Mouse (Mus musculus) G1E (cell line): ENCODE data around the gene Ang. TPM values are rescaled to one million over a fixed set of nuclear protein-coding genes. Genes with fewer than 3 reads are reported as not detected.
A peak's percentile ranks its signal among the peaks of the same experiment; 100 is the strongest.

Experiments
- ATAC-seq: 2 replicates; pipeline ENCODE4 v1.8.0; 2016; ENCODE audit warnings: mild to moderate bottlenecking; ENCODE audit not compliant: insufficient number of reproducible peaks, poor library complexity, low FRiP score, severe bottlenecking; ENCODE audit errors: extremely low read depth
- DNase-seq: peaks from one replicate; pipeline ENCODE4 v3.0.0; 2012; ENCODE audit warnings: low spot score
- H3K27me3 ChIP-seq: 2 replicates; pipeline ENCODE4 v1.6.1; 2012; ENCODE audit warnings: mild to moderate bottlenecking, low read length, inconsistent platforms; ENCODE audit not compliant: insufficient read depth
- H3K36me3 ChIP-seq: replicated peaks from 2 replicates; pipeline ENCODE3; 2012; ENCODE audit warnings: mild to moderate bottlenecking, inconsistent platforms
- H3K4me1 ChIP-seq: 2 replicates; pipeline ENCODE4 v1.6.1; 2012; ENCODE audit warnings: low read depth, low read length, inconsistent platforms, mixed read lengths; ENCODE audit not compliant: insufficient read depth
- H3K4me3 ChIP-seq: 2 replicates; pipeline ENCODE4 v1.5.1; 2012; ENCODE audit warnings: low read depth, mild to moderate bottlenecking, inconsistent platforms, low read length, moderate library complexity, mixed read lengths
- H3K9me3 ChIP-seq: replicated peaks from 2 replicates; pipeline ENCODE4 v1.6.1; 2012; ENCODE audit warnings: inconsistent platforms
- CTCF ChIP-seq: IDR thresholded peaks from 2 replicates; pipeline ENCODE4 v1.5.1; 2012; ENCODE audit warnings: low read depth, low read length, inconsistent platforms, mixed read lengths
- GATA1 ChIP-seq: IDR thresholded peaks from 2 replicates; pipeline ENCODE4 v1.6.1; 2012; ENCODE audit warnings: borderline replicate concordance, low read length, inconsistent platforms, mixed read lengths
- GATA2 ChIP-seq: IDR thresholded peaks from 2 replicates; pipeline ENCODE4 v1.6.1; 2012; ENCODE audit warnings: low read depth, low read length, inconsistent platforms, borderline replicate concordance
- POLR2AphosphoS5 ChIP-seq: IDR thresholded peaks from 2 replicates; pipeline ENCODE4 v1.6.1; 2012; ENCODE audit warnings: low read depth, low read length, inconsistent platforms; ENCODE audit not compliant: insufficient replicate concordance
- TAL1 ChIP-seq: conservative IDR thresholded peaks from 2 replicates; pipeline ENCODE4 v1.6.1; 2012; ENCODE audit warnings: low read depth, low read length, inconsistent platforms, mixed read lengths
- polyA plus RNA-seq: library from polyadenylated mRNA; stranded (reverse); fragments of >175 nt; gene quantifications from 2 replicates; pipeline ENCODE4 v1.2.3, GENCODE M21; 2012
- total RNA-seq, 2 experiments: library from RNA; stranded (forward) in 1 of 2; stranded (reverse) in 1 of 2; fragments of 200-1000 nt in 1 of 2; fragments of >200 nt in 1 of 2; fragmentation: Nextera tagmentation in 1 of 2; gene quantifications; 2 replicates each; pipeline ENCODE4 v1.2.3; 2014 to 2017

The Ang gene
- total and polyA plus RNA-seq, 3 experiments, result 0.16 TPM; not detected in 2

GRCm38 (mm10) chr14:51145521-51145920 lies 54.6 kb downstream of the Ang start:
- peaks cover 20% of the 10 kb centered on the region for H3K27me3 ChIP-seq
- TF ChIP-seq CTCF (no peak), GATA1 (no peak), GATA2 (no peak)
- H3K9me3 ChIP-seq, result no peaks in the 10 kb centered on the region
- peaks cover 69% of the 10 kb centered on the region for H3K4me1 ChIP-seq
- H3K4me3 ChIP-seq, result no peak overlapping the region
- no peak for DNase-seq
- no peaks in the 10 kb centered on the region for H3K36me3 ChIP-seq
- ATAC-seq, result no peak

DNA sequence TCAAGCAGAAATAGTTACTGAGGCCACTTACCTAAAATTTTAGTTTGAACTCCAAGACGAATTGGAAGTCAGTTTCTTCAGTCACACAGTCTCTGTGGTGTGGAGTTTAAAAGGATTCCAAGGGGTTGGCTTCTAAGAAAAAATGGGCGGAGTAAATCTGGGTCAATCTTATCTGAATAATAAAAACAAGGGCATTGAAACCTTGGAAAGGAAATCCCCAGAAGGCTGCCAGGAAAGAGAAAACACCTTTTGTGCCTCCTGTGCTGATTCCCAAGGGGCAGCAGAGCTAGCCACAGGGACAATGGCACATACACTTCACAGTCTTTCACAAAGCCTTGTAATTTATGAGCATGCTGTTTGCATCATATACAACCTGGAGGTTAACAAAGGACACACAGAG lies 55.7 kb downstream of the Ang start, which contains the start of gene Rnase1:
TSS of gene Rnase1 (minus strand) at position 101 of the 400 bp plus-strand sequence.
- Histone ChIP-seq H3K4me3 (no peak within 1 kb of the TSS), H3K27me3 (peaks cover 20% of the 10 kb centered on the region), H3K9me3 (no peaks in the 10 kb centered on the region), H3K4me1 (peaks cover 69% of the 10 kb centered on the region), H3K36me3 (no peaks in the 10 kb centered on the region)
- DNase-seq (no peak), ATAC-seq (no peak)
- no peak for TF ChIP-seq GATA1
- no peak for TF ChIP-seq CTCF
- TF ChIP-seq POLR2AphosphoS5, result no peak
- TF ChIP-seq TAL1, result no peak
- no peak for TF ChIP-seq GATA2

DNA sequence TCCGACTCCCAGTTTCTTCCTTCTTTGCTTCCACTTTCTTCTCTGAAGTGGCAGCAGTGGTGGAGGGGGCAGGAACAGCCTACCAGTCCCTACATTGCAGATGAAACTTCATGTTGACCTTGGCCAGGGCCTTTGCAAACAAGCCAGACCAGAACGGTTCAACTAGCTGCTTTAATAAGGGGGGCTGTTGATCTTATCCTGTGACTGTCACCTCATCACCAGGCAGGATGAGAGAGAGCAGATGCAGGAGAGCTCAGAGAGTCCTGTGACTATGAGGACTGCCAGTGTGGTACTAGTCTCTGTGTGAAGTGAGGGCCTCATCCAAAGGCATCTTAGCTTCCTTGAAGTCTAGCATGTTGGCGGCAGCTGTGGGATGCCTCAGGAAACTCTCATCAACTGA lies 57.1 kb downstream of the Ang start:
- Histone ChIP-seq H3K9me3 (no peaks in the 10 kb centered on the region), H3K36me3 (no peaks in the 10 kb centered on the region), H3K27me3 (peaks cover 20% of the 10 kb centered on the region), H3K4me3 (no peak overlapping the region), H3K4me1 (peaks cover 69% of the 10 kb centered on the region)
- ATAC-seq (no peak), DNase-seq (no peak)
- TF ChIP-seq CTCF, result no peak
- TF ChIP-seq TAL1, result no peak
- TF ChIP-seq GATA2, result no peak
- no peak for TF ChIP-seq GATA1
- no peak for TF ChIP-seq POLR2AphosphoS5

- Histone ChIP-seq H3K4me3 (no peak overlapping the region), H3K27me3 (peaks cover 22% of the 10 kb centered on the region), H3K9me3 (no peaks in the 10 kb centered on the region), H3K36me3 (no peaks in the 10 kb centered on the region), H3K4me1 (peaks cover 58% of the 10 kb centered on the region)
- TF ChIP-seq GATA1, result no peak
- no peak for DNase-seq
- no peak for ATAC-seq
Measured at GRCm38 (mm10) chr14:51149164-51149563, 58.2 kb downstream of the Ang start.

DNA sequence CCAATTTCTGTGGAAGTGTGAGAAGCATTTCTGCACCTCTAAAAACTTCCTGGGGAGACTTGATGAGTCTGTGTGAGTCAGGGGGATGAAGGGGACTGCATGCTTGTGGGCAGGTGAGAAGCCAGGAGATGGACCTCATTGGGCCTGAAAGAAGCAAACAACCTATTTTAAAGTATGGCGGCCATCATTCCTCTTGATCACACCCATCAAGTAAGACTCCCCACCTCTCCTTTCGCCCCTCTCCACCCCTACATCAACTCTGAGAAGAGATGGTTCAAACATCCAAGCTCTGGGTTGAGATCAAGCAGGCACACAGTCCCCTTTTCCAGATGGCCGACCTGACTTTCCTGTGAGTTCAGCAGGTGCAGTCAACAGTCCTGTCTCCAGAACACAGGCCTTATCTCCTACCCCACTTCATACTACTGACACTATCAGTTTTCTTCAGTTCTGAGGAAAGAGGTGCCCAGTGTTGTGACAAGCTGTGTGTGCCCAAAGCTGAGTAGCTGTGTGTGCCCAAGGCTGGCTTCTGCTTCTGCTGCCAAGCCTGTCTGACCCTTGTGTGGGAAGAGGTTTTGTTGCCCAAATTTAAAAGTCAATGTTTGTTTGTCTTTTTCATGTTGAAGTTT lies 59.4 kb downstream of the Ang start:
- Histone ChIP-seq H3K9me3 (no peaks in the 10 kb centered on the region), H3K4me3 (no peak overlapping the region), H3K27me3 (peaks cover 20% of the 10 kb centered on the region), H3K4me1 (peaks cover 50% of the 10 kb centered on the region), H3K36me3 (no peaks in the 10 kb centered on the region)
- DNase-seq (no peak), ATAC-seq (no peak)
- TF ChIP-seq TAL1, result 0 out of 2 replicates have a peak, but pooled peaks have one; percentile 15
- no peak for TF ChIP-seq GATA1
- TF ChIP-seq POLR2AphosphoS5, result no peak
- TF ChIP-seq CTCF, result no peak

Other genes with a start within 250 kb of the Ang start
Only the 20 nearest of the 21 such genes appear.
- not detected in 2 replicates for gene Klhl33, start 193.6 kb upstream of the Ang start, total RNA-seq (2014; fragmentation: Nextera tagmentation)
- 0.17 and 0.22 TPM in 2 replicates for gene Klhl33, start 193.6 kb upstream of the Ang start, total RNA-seq (2017)
- gene Klhl33, start 193.6 kb upstream of the Ang start, polyA plus RNA-seq, result not detected in 2 replicates
- 25.6 and 29.9 TPM in 2 replicates for gene Osgep, start 166.3 kb upstream of the Ang start, total RNA-seq (2014; fragmentation: Nextera tagmentation)
- 94.9 and 117 TPM in 2 replicates for gene Osgep, start 166.3 kb upstream of the Ang start, total RNA-seq (2017)
- 29.3 and 42.4 TPM in 2 replicates for gene Osgep, start 166.3 kb upstream of the Ang start, polyA plus RNA-seq
- gene Apex1, start 166.2 kb upstream of the Ang start, total RNA-seq (2014; fragmentation: Nextera tagmentation), result 133 and 142 TPM in 2 replicates
- gene Apex1, start 166.2 kb upstream of the Ang start, total RNA-seq (2017), result 165 and 174 TPM in 2 replicates
- 162 and 174 TPM in 2 replicates for gene Apex1, start 166.2 kb upstream of the Ang start, polyA plus RNA-seq
- 23.2 and 45.6 TPM in 2 replicates for gene Pip4p1, start 160.3 kb upstream of the Ang start, total RNA-seq (2014; fragmentation: Nextera tagmentation)
- 31.1 and 32.7 TPM in 2 replicates for gene Pip4p1, start 160.3 kb upstream of the Ang start, total RNA-seq (2017)
- gene Pip4p1, start 160.3 kb upstream of the Ang start, polyA plus RNA-seq, result 99.9 and 126 TPM in 2 replicates
- gene Pnp, start 160.1 kb upstream of the Ang start, total RNA-seq (2014; fragmentation: Nextera tagmentation), result 70.0 and 88.4 TPM in 2 replicates
- 110 and 112 TPM in 2 replicates for gene Pnp, start 160.1 kb upstream of the Ang start, total RNA-seq (2017)
- 1.5 TPM in 2 replicates for gene Pnp, start 160.1 kb upstream of the Ang start, polyA plus RNA-seq
- 3.2 TPM in 1 of 2 replicates, not detected in the other for gene Gm49342, start 146.6 kb upstream of the Ang start, total RNA-seq (2014; fragmentation: Nextera tagmentation)
- not detected in 2 replicates for gene Gm49342, start 146.6 kb upstream of the Ang start, total RNA-seq (2017)
- gene Gm49342, start 146.6 kb upstream of the Ang start, polyA plus RNA-seq, result 1.5 and 2.0 TPM in 2 replicates
- 5.1 and 10.2 TPM in 2 replicates for gene Pnp2, start 135.2 kb upstream of the Ang start, total RNA-seq (2014; fragmentation: Nextera tagmentation)
- gene Pnp2, start 135.2 kb upstream of the Ang start, total RNA-seq (2017), result 0.52 and 1.1 TPM in 2 replicates
- not detected in 2 replicates for gene Pnp2, start 135.2 kb upstream of the Ang start, polyA plus RNA-seq
- not detected in 2 replicates for gene Rnase10, start 83.4 kb upstream of the Ang start, total RNA-seq (2014; fragmentation: Nextera tagmentation)
- gene Rnase10, start 83.4 kb upstream of the Ang start, total RNA-seq (2017), result 0.22 TPM in 1 of 2 replicates, not detected in the other
- not detected in 2 replicates for gene Rnase10, start 83.4 kb upstream of the Ang start, polyA plus RNA-seq
- not detected in 2 replicates for gene Rnase9, start 49.3 kb upstream of the Ang start, total RNA-seq (2014; fragmentation: Nextera tagmentation)
- 0.11 TPM in 1 of 2 replicates, not detected in the other for gene Rnase9, start 49.3 kb upstream of the Ang start, total RNA-seq (2017)
- gene Rnase9, start 49.3 kb upstream of the Ang start, polyA plus RNA-seq, result not detected in 2 replicates
- not detected in 2 replicates for gene Rnase11, start 41.0 kb upstream of the Ang start, total RNA-seq (2014; fragmentation: Nextera tagmentation)
- gene Rnase11, start 41.0 kb upstream of the Ang start, total RNA-seq (2017), result 0.22 TPM in 1 of 2 replicates, not detected in the other
- gene Rnase11, start 41.0 kb upstream of the Ang start, polyA plus RNA-seq, result not detected in 2 replicates
- not detected in 2 replicates for gene Rnase12, start 33.5 kb upstream of the Ang start, total RNA-seq (2014; fragmentation: Nextera tagmentation)
- not detected in 2 replicates for gene Rnase12, start 33.5 kb upstream of the Ang start, total RNA-seq (2017)
- not detected in 2 replicates for gene Rnase12, start 33.5 kb upstream of the Ang start, polyA plus RNA-seq
- not detected in 2 replicates for gene Olfr750, start 16.7 kb upstream of the Ang start, total RNA-seq (2014; fragmentation: Nextera tagmentation)
- 0.05 and 0.06 TPM in 2 replicates for gene Olfr750, start 16.7 kb upstream of the Ang start, total RNA-seq (2017)
- gene Olfr750, start 16.7 kb upstream of the Ang start, polyA plus RNA-seq, result not detected in 2 replicates
- 2.7 and 3.2 TPM in 2 replicates for gene Rnase4, start 73 bp upstream of the Ang start, total RNA-seq (2014; fragmentation: Nextera tagmentation)
- gene Rnase4, start 73 bp upstream of the Ang start, total RNA-seq (2017), result 0.17 and 0.49 TPM in 2 replicates
- not detected in 2 replicates for gene Rnase4, start 73 bp upstream of the Ang start, polyA plus RNA-seq
- gene Eddm3b, start 23.3 kb downstream of the Ang start, total RNA-seq (2014; fragmentation: Nextera tagmentation), result not detected in 2 replicates
- 0.11 TPM in 1 of 2 replicates, not detected in the other for gene Eddm3b, start 23.3 kb downstream of the Ang start, total RNA-seq (2017)
- gene Eddm3b, start 23.3 kb downstream of the Ang start, polyA plus RNA-seq, result not detected in 2 replicates
- gene Rnase6, start 32.8 kb downstream of the Ang start, total RNA-seq (2014; fragmentation: Nextera tagmentation), result 41.7 and 44.8 TPM in 2 replicates
- 44.9 and 45.1 TPM in 2 replicates for gene Rnase6, start 32.8 kb downstream of the Ang start, total RNA-seq (2017)
- gene Rnase6, start 32.8 kb downstream of the Ang start, polyA plus RNA-seq, result 1.4 and 1.5 TPM in 2 replicates
- not detected in 2 replicates for gene Rnase1, start 55.6 kb downstream of the Ang start, total RNA-seq (2014; fragmentation: Nextera tagmentation)
- gene Rnase1, start 55.6 kb downstream of the Ang start, total RNA-seq (2017), result 0.17 and 0.22 TPM in 2 replicates
- gene Rnase1, start 55.6 kb downstream of the Ang start, polyA plus RNA-seq, result not detected in 2 replicates
- not detected in 2 replicates for gene Rnase2b, start 71.1 kb downstream of the Ang start, total RNA-seq (2014; fragmentation: Nextera tagmentation)
- gene Rnase2b, start 71.1 kb downstream of the Ang start, total RNA-seq (2017), result 0.23 TPM in 1 of 2 replicates, not detected in the other
- not detected in 2 replicates for gene Rnase2b, start 71.1 kb downstream of the Ang start, polyA plus RNA-seq
- not detected in 2 replicates for gene Ang2, start 108.0 kb downstream of the Ang start, total RNA-seq (2014; fragmentation: Nextera tagmentation)
- not detected in 2 replicates for gene Ang2, start 108.0 kb downstream of the Ang start, total RNA-seq (2017)
- gene Ang2, start 108.0 kb downstream of the Ang start, polyA plus RNA-seq, result not detected in 2 replicates
- gene Ear14, start 112.2 kb downstream of the Ang start, total RNA-seq (2014; fragmentation: Nextera tagmentation), result not detected in 2 replicates
- 0.44 TPM in 1 of 2 replicates, not detected in the other for gene Ear14, start 112.2 kb downstream of the Ang start, total RNA-seq (2017)
- not detected in 2 replicates for gene Ear14, start 112.2 kb downstream of the Ang start, polyA plus RNA-seq
- gene Rnase2a, start 165.0 kb downstream of the Ang start, total RNA-seq (2014; fragmentation: Nextera tagmentation), result not detected in 2 replicates
- gene Rnase2a, start 165.0 kb downstream of the Ang start, total RNA-seq (2017), result not detected in 2 replicates
- not detected in 2 replicates for gene Rnase2a, start 165.0 kb downstream of the Ang start, polyA plus RNA-seq